Mouse (Mus musculus) lung, embryonic 14.5 days (tissue): ENCODE results near the gene Zfp12. TPM values are rescaled to one million over a fixed set of nuclear protein-coding genes. Genes with fewer than 3 reads are reported as not detected.

Source experiments
- ATAC-seq: fragments of 200-750 bp; cut with Nextera tagmentation; 2 replicates; pipeline ENCODE4 v1.8.0; 2017; ENCODE audit warnings: mild to moderate bottlenecking, moderate TSS enrichment, moderate library complexity; ENCODE audit not compliant: insufficient read depth
- DNase-seq: peaks from one replicate; pipeline ENCODE4 v3.0.0-alpha.2; 2015
- H3K27ac ChIP-seq: fragments of 300-500 bp; sonication (generic); 2 replicates; pipeline ENCODE4 v1.5.1; 2014; ENCODE audit warnings: low read depth, mild to moderate bottlenecking, moderate library complexity
- H3K27me3 ChIP-seq: fragments of 300-500 bp; sonication (generic); 2 replicates; pipeline ENCODE4 v1.6.1; 2014; ENCODE audit warnings: low read length, control low read depth; ENCODE audit not compliant: insufficient read depth
- H3K36me3 ChIP-seq: fragments of 300-500 bp; sonication (generic); 2 replicates; pipeline ENCODE4 v1.6.1; 2014; ENCODE audit warnings: control low read depth; ENCODE audit not compliant: insufficient read depth
- H3K4me1 ChIP-seq: fragments of 300-500 bp; sonication (generic); 2 replicates; pipeline ENCODE4 v1.6.1; 2014; ENCODE audit warnings: antibody characterized with exemption, control low read depth; ENCODE audit not compliant: insufficient read depth
- H3K4me2 ChIP-seq: fragments of 300-500 bp; sonication (generic); 2 replicates; pipeline ENCODE4 v1.6.1; 2014; ENCODE audit warnings: mild to moderate bottlenecking
- H3K4me3 ChIP-seq: fragments of 300-500 bp; sonication (generic); 2 replicates; pipeline ENCODE4 v1.5.1; 2014; ENCODE audit warnings: low read depth, low read length
- H3K9ac ChIP-seq: fragments of 300-500 bp; sonication (generic); 2 replicates; pipeline ENCODE4 v1.6.1; 2014
- H3K9me3 ChIP-seq: fragments of 300-500 bp; sonication (generic); 2 replicates; pipeline ENCODE4 v1.6.1; 2016; ENCODE audit warnings: low read depth, low read length, control low read depth
- CTCF ChIP-seq: IDR thresholded peaks from 2 replicates; pipeline ENCODE4 v1.5.1; 2016; ENCODE audit warnings: antibody characterized with exemption, low read depth
- WGBS: fragments of 180-500 bp; shearing (Covaris S2); extraction: QIAGEN DNeasy Blood & Tissue Kit; methylation state at CpG from one replicate; pipeline ENCODE4 v1.1.7; 2014; 5-methylcytosine and 5-hydroxymethylcytosine counted together
- polyA plus RNA-seq: library from polyadenylated mRNA; unstranded; fragments of >200 nt; fragmentation: Nextera tagmentation; extraction: Ambion mirVana; gene quantifications from 2 replicates; pipeline ENCODE4 v1.2.1, GENCODE M21; 2014

Zfp12 gene
- polyA plus RNA-seq, 1 experiment from 2014 or later, result 17.2 TPM

GRCm38 (mm10) chr5:143272540-143273330 lies 37.8 kb downstream of the Zfp12 start:
- Histone ChIP-seq H3K27me3 (no peaks in the 10 kb centered on the region), H3K9me3 (no peaks in the 10 kb centered on the region), H3K4me1 (peaks cover 5% of the 10 kb centered on the region; the same call in 1 of the 2 replicates), H3K4me3 (no peak overlapping the region), H3K36me3 (no peaks in the 10 kb centered on the region), H3K27ac (no peak overlapping the region), H3K9ac (no peak overlapping the region), H3K4me2 (no peak overlapping the region)
- 89% methylated on average over 16 of the region's 16 CpGs for WGBS
- DNase-seq (no peak), ATAC-seq (no peak)
- no peak for TF ChIP-seq CTCF

- Histone ChIP-seq H3K27me3 (no peaks in the 10 kb centered on the region), H3K4me1 (no peaks in the 10 kb centered on the region), H3K9me3 (no peaks in the 10 kb centered on the region), H3K9ac (no peak overlapping the region), H3K36me3 (no peaks in the 10 kb centered on the region), H3K4me3 (no peak overlapping the region), H3K4me2 (no peak overlapping the region), H3K27ac (no peak overlapping the region)
- TF ChIP-seq CTCF, result no peak
- ATAC-seq (no peak), DNase-seq (no peak)
- WGBS, result 41% methylated on average over 5 of the region's 5 CpGs
Observed at GRCm38 (mm10) chr5:143275761-143276160, 40.8 kb downstream of the Zfp12 start.

GRCm38 (mm10) chr5:143279247-143279646 lies 44.3 kb downstream of the Zfp12 start:
- ATAC-seq (no peak), DNase-seq (no peak)
- H3K4me2 ChIP-seq, result no peak overlapping the region
- no peaks in the 10 kb centered on the region for H3K36me3 ChIP-seq
- H3K27me3 ChIP-seq, result no peaks in the 10 kb centered on the region
- no peak overlapping the region for H3K9ac ChIP-seq
- no peaks in the 10 kb centered on the region for H3K4me1 ChIP-seq
- H3K27ac ChIP-seq, result no peak overlapping the region
- H3K9me3 ChIP-seq, result no peaks in the 10 kb centered on the region
- no peak for TF ChIP-seq CTCF
- WGBS, result 31% methylated on average over 10 of the region's 10 CpGs
- H3K4me3 ChIP-seq, result no peak overlapping the region

- Histone ChIP-seq H3K9ac (no peak overlapping the region), H3K4me1 (peaks cover 4% of the 10 kb centered on the region; the same call in 1 of the 2 replicates), H3K27me3 (peaks cover 44% of the 10 kb centered on the region), H3K27ac (no peak overlapping the region), H3K4me2 (no peak overlapping the region), H3K4me3 (no peak overlapping the region), H3K9me3 (no peaks in the 10 kb centered on the region), H3K36me3 (no peaks in the 10 kb centered on the region)
- ATAC-seq (no peak), DNase-seq (no peak)
- 48% methylated on average over 6 of the region's 6 CpGs for WGBS
- peak; percentile 48 for TF ChIP-seq CTCF
Observed at GRCm38 (mm10) chr5:143284762-143285161, 49.8 kb downstream of the Zfp12 start.

GRCm38 (mm10) chr5:143287774-143288328 lies 52.9 kb downstream of the Zfp12 start:
- DNase-seq (no peak), ATAC-seq (peak; percentile 28; the same call in 1 of the 2 replicates)
- Histone ChIP-seq H3K27me3 (peaks cover 75% of the 10 kb centered on the region), H3K4me3 (peak overlapping the region; percentile 25), H3K4me1 (peaks cover 4% of the 10 kb centered on the region; the same call in 1 of the 2 replicates), H3K4me2 (peak overlapping the region; percentile 58), H3K9ac (peak overlapping the region; percentile 6; the same call in 1 of the 2 replicates), H3K27ac (no peak overlapping the region), H3K36me3 (no peaks in the 10 kb centered on the region), H3K9me3 (no peaks in the 10 kb centered on the region)
- whole genome bisulfite sequencing, result under 1% methylated on average over 48 of the region's 48 CpGs
- TF ChIP-seq CTCF, result no peak

GRCm38 (mm10) chr5:143288378-143288911 lies 53.5 kb downstream of the Zfp12 start:
- Histone ChIP-seq H3K36me3 (no peaks in the 10 kb centered on the region), H3K9me3 (no peaks in the 10 kb centered on the region), H3K9ac (no peak overlapping the region), H3K4me3 (peak overlapping the region; percentile 25), H3K4me2 (peak overlapping the region; percentile 58), H3K27ac (no peak overlapping the region), H3K4me1 (peaks cover 4% of the 10 kb centered on the region; the same call in 1 of the 2 replicates), H3K27me3 (peaks cover 81% of the 10 kb centered on the region)
- TF ChIP-seq CTCF, result no peak
- no peak for DNase-seq
- WGBS, result 8% methylated on average over 9 of the region's 9 CpGs
- no peak for ATAC-seq

GRCm38 (mm10) chr5:143289299-143289698 lies 54.3 kb downstream of the Zfp12 start:
- Histone ChIP-seq H3K4me3 (no peak overlapping the region), H3K4me1 (peaks cover 4% of the 10 kb centered on the region; the same call in 1 of the 2 replicates), H3K27ac (no peak overlapping the region), H3K4me2 (no peak overlapping the region), H3K9me3 (no peaks in the 10 kb centered on the region), H3K9ac (no peak overlapping the region), H3K36me3 (no peaks in the 10 kb centered on the region), H3K27me3 (peaks cover 89% of the 10 kb centered on the region)
- 68% methylated on average over 9 of the region's 9 CpGs for WGBS
- ATAC-seq (no peak), DNase-seq (no peak)
- no peak for TF ChIP-seq CTCF
